Mouse (Mus musculus) heart, postnatal 25 days (tissue): ENCODE results near the gene Adap2. TPM values are rescaled to one million over a fixed set of nuclear protein-coding genes. Genes with fewer than 3 reads are reported as not detected.
"Not testable (repeated sequence)": the region's sequence is repeated elsewhere in the genome, so short reads cannot be mapped to it uniquely, and the experiment has no call there.

Experiments used
- DNase-seq: peaks from one replicate; pipeline ENCODE4 v3.0.0; 2022; ENCODE audit warnings: low spot score
- intact Hi-C: fragments of 180-260 bp; cut with DNase I; formaldehyde crosslinking; loops from one replicate; pipeline ENCODE4 v1.15.1; 2025
- total RNA-seq, 2 experiments: library from RNA; stranded (reverse); gene quantifications; 2 replicates each; pipeline ENCODE4 v1.2.3; 2021

Adap2 gene
- total RNA-seq, 2 experiments from 2014 or later = 10.3 to 15.1 TPM

- intact Hi-C loops = loop anchor here (2.0 to 5.0 kb wide), 4 partner anchors 24 to 97 kb away; partner anchors contain the start of genes Adap2, Atad5, Rhot1 and Tefm
- DNase-seq = no peak
Measured at GRCm38 (mm10) chr11:80184531-80185071, 30.7 kb downstream of the Adap2 start.

- not testable (repeated sequence) for DNase-seq
- intact Hi-C loops = loop anchor here (2.0 kb wide), 2 partner anchors 23 to 31 kb away; partner anchors contain the start of genes Adap2 and Rhot1
Measured at GRCm38 (mm10) chr11:80185441-80185976, 31.6 kb downstream of the Adap2 start.

GRCm38 (mm10) chr11:80190280-80190679 is 36.4 kb downstream of the Adap2 start:
- DNase-seq = no peak
- intact Hi-C loops = no loop called here

GRCm38 (mm10) chr11:80193827-80194226 is 39.9 kb downstream of the Adap2 start:
- no peak for DNase-seq
- intact Hi-C loops = no loop called here

GRCm38 (mm10) chr11:80196351-80196750 is 42.4 kb downstream of the Adap2 start:
- DNase-seq = no peak

GRCm38 (mm10) chr11:80199316-80199715 is 45.4 kb downstream of the Adap2 start:
- DNase-seq = no peak
- intact Hi-C loops = loop anchor here (5.0 kb wide), 1 partner anchor 157 kb away; no protein-coding TSS in a partner anchor

More at GRCm38 (mm10) chr11:80196351-80196750, 42.4 kb downstream of the Adap2 start:
- intact Hi-C loops = loop anchor here (5.0 kb wide), 1 partner anchor 154 kb away; no protein-coding TSS in a partner anchor

GRCm38 (mm10) chr11:80199773-80200172 is 45.9 kb downstream of the Adap2 start:
- intact Hi-C loops = loop anchor here (5.0 to 10.0 kb wide), 2 partner anchors 115 to 157 kb away; partner anchors contain the start of genes Atad5 and Crlf3
- DNase-seq = no peak

- intact Hi-C loops = loop anchor here (10.0 kb wide), 1 partner anchor 116 kb away; the partner anchor contains the start of genes Atad5 and Crlf3
Measured at GRCm38 (mm10) chr11:80200326-80200725, 46.4 kb downstream of the Adap2 start.

GRCm38 (mm10) chr11:80202296-80202695 is 48.4 kb downstream of the Adap2 start:
- DNase-seq = no peak
- intact Hi-C loops = loop anchor here (10.0 kb wide), 1 partner anchor 117 kb away; the partner anchor contains the start of genes Atad5 and Crlf3

More at GRCm38 (mm10) chr11:80200326-80200725, 46.4 kb downstream of the Adap2 start:
- DNase-seq = no peak

- no peak for DNase-seq
- intact Hi-C loops = loop anchor here (10.0 kb wide), 1 partner anchor 119 kb away; the partner anchor contains the start of genes Atad5 and Crlf3
Measured at GRCm38 (mm10) chr11:80204037-80204436, 50.1 kb downstream of the Adap2 start.

- intact Hi-C loops = loop anchor here (10.0 kb wide), 1 partner anchor 120 kb away; the partner anchor contains the start of genes Atad5 and Crlf3
- DNase-seq = no peak
Measured at GRCm38 (mm10) chr11:80204941-80205340, 51.0 kb downstream of the Adap2 start.

GRCm38 (mm10) chr11:80208465-80208859 is 54.6 kb downstream of the Adap2 start:
- DNase-seq = no peak
- intact Hi-C loops = loop anchor here (2.0 to 10.0 kb wide), 2 partner anchors 24 to 124 kb away; partner anchors contain the start of genes Atad5 and Crlf3

- intact Hi-C loops = loop anchor here (2.0 to 10.0 kb wide), 2 partner anchors 24 to 124 kb away; partner anchors contain the start of genes Atad5 and Crlf3
- peak; percentile 92 for DNase-seq
Measured at GRCm38 (mm10) chr11:80208860-80209800, 55.2 kb downstream of the Adap2 start, which contains the start of gene Rhot1. Rhot1 (plus strand) TSS chr11:80209019.

GRCm38 (mm10) chr11:80210321-80210720 is 56.4 kb downstream of the Adap2 start:
- intact Hi-C loops = no loop called here
- no peak for DNase-seq

GRCm38 (mm10) chr11:80212282-80212681 is 58.4 kb downstream of the Adap2 start:
- intact Hi-C loops = no loop called here
- DNase-seq = no peak

GRCm38 (mm10) chr11:80215291-80215690 is 61.4 kb downstream of the Adap2 start:
- intact Hi-C loops = no loop called here

GRCm38 (mm10) chr11:80218657-80219293 is 64.9 kb downstream of the Adap2 start:
- intact Hi-C loops = no loop called here
- no peak for DNase-seq

More at GRCm38 (mm10) chr11:80215291-80215690, 61.4 kb downstream of the Adap2 start:
- no peak for DNase-seq
